Mouse (Mus musculus) liver, adult 2 months (tissue): ENCODE results near the gene Riox2.

ENCODE experiments used
- CTCF ChIP-seq: fragments of 200-500 bp; IDR thresholded peaks from 2 replicates; pipeline ENCODE4 v1.5.1; 2011; ENCODE audit warnings: low read depth, low read length, control low read depth
- POLR2A ChIP-seq: fragments of 200-500 bp; IDR thresholded peaks from 2 replicates; pipeline ENCODE4 v1.6.1; 2011; ENCODE audit warnings: low read length, control low read depth; ENCODE audit not compliant: insufficient read depth; ENCODE audit errors: extremely low read depth

DNA sequence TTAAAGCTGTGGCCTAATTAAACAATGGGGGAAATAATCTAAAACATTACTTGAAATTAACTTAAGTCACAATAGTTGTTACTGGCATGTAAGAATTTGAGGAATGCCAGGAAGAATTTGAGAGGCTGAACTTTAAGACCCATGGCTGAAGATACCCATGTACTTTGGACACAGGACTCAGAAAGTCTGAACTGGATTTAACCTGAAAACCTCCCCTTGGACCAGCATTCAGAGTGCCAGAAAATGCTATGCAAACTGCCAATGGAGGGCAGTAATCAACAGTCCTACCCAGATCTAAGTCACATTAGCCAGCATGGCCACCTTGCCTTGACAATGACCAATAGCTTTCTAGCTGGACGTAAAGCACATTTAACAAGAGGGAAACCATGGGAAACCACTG lies 26.4 kb downstream of the Riox2 start:
- TF ChIP-seq CTCF (no peak), POLR2A (no peak)
